Mouse (Mus musculus) MEL-GATA-1-ER (cell line): ENCODE data around the gene Rlbp1.

Source experiments
- DNase-seq: peaks from one replicate; pipeline ENCODE4 v3.0.0-alpha.2; 2012; ENCODE audit warnings: low read depth; ENCODE audit errors: extremely low read depth

The Rlbp1 gene

DNA sequence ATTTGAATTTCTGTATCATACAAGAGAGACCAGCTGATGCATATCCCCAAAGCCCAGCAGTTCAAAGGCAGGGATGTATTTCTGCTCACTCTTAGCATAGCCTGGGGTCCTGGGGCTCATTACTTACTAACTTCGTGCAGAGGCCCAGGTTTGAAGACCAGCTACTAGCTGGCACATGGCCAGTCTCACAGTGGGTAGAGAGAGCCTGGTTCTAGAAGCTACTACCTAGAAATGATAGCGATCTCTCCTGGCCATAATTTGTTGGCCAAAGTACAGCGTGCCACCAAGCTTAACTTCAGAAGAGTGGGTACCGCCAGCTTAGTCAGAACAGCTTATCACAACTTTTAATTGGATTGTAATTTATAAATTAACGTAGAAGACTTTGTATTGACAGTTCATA lies 58.1 kb downstream of the Rlbp1 start:
- DNase-seq: no peak
